Mouse (Mus musculus) megakaryocyte-erythroid progenitor cell, adult 5-6 weeks (primary cell): ENCODE measurements at regions not wholly inside any gene's neighbourhood (a gene's known extent, or its start where the extent isn't known, plus 50 kb on each side); places are given as distances from the start of the nearest gene placed in this dataset.
A peak's percentile ranks its signal among the peaks of the same experiment; 100 is the strongest.

Experiments
- ATAC-seq: replicated peaks from 2 replicates; pipeline ENCODE4 v1.8.0; 2016; ENCODE audit warnings: mild to moderate bottlenecking, inconsistent platforms; ENCODE audit not compliant: severe bottlenecking, poor library complexity, low FRiP score, low TSS enrichment

DNA sequence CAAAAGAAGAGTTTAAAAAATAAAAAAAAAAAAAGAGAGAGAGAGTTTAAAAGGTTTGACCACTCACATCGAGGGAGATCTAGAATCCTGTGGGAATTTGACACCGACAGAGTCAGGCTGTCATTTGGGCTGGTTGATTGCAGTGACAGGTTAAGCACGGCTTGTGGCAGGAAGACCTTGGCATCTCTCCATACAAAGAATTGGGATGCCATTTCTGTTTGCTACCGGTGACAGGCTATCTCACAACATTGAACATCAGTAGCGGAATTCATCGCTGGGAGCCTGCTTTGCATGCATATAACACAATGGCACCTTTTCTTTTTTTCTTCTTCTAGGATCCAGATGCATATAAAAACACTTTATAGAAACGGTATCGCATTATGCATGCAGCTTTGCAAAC, 53.7 kb upstream of the Gm26657 start:
- no peak for ATAC-seq

DNA sequence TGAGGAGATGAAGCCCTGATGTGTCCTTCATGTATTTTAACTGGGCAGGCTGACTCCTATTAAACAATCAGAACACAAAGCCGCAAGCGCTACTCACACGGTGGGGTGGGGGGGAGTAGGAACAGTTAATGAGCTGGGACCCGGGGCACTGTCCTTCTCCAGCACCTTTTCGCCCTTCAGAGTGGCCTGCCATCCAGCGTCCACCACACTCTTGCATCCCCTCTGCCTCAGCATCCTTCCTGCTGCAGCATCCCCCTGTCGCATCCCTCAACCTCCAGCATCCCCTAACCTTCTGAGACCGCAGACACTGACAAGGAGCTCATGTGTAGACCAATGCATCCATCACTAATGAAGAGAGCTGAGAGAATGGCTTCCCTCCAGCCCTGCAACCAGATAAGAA, 54.2 kb upstream of the Gm26657 start:
- no peak for ATAC-seq

DNA sequence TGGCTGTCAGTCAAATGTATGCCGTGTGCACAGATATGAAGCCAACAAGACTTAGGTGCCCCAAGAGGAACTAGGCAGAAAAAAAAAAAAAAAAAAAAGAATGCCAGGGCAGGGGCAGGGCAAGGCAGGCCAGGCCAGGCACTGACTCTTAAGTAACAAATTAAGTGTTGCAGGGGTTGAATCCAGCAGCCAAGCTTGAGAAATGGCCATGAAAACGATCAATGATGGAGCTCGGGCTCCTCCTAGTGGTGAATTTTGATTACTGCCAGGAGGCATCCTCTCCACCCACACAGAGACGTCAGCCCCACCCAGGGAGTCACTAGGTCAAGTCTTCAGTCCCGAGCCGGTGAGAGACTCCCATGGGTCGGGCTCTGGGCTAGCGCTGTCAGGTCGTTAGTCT, 54.7 kb upstream of the Gm26657 start:
- ATAC-seq, result peak; percentile 86

DNA sequence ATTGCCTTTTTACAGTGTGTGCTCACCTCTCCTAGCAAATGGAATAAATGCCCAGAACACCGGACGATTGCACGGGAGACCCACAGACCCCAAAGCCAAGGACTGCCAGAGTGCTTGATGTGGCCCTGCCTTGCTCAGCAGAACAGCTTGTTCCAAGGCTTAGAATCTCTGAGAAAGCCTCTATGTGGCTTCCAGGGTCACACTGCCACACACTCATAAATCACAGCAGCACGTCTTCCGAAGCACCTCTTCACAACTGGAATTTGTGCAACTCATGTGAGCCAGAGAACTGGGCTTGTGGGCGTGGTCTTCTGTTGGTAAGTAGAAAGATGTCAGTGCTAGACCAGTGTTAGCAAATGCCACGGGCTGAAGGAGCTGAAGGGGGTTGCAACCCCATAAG, 55.8 kb upstream of the Gm26657 start:
- ATAC-seq, result no peak

DNA sequence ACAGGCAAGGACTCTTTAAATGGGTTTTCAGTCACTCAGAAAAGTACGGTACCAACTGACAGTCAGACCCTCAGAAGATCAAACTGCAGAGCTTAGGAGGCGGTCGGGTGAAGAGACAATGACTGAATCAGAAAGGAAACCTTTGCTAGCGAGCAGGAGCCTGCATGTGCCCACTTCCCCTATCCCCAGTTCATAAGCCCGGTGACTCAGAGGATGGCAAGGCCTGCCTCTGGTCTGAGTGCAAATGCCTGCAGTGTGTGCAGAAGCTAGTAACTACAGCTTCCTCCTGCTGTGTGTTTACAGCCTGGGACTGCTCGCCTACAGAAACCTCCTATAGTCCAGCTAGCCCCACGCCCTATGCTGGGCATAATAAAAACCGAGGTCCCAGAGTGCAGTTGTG, 58.7 kb upstream of the Gm26657 start:
- ATAC-seq, result no peak

DNA sequence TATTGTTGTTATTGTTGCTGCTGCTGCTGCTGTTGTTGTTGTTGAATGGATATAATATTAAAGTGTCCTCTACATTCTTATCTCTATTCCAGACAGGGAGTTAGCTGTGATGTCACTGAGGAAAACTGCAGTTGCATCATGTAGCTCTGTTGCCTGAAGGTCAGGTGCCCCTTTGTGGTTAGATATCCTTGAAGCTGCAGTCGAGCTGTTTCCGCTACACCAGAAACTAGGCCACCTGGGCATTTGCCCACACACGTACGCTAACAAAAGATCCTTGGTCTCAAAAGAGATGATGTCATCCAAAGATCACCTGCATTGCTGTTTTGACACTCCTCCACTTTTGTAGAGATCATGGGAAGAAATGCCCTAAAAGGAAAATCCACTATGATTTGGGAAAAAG, 66.0 kb upstream of the Gm26657 start:
- no peak for ATAC-seq

DNA sequence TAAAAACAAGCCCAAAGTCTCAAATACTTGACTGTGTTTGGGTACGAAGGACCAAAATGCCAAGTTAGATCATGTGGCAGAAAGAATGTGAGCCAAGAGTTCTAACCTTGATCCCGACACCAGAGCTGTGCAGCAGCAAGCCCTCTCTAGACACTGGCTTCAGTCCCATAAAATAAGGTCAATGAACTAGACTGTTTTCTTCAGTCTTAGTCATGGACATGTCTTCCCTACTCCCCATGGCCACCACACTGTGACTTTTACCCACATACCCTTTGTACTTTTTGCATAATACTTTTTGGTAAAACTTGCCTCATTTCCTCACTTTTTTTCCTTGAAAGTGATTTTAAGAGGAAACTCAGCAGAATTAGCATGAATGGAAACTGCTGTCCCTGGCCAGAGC, 74.9 kb upstream of the Gm26657 start:
- no peak for ATAC-seq

DNA sequence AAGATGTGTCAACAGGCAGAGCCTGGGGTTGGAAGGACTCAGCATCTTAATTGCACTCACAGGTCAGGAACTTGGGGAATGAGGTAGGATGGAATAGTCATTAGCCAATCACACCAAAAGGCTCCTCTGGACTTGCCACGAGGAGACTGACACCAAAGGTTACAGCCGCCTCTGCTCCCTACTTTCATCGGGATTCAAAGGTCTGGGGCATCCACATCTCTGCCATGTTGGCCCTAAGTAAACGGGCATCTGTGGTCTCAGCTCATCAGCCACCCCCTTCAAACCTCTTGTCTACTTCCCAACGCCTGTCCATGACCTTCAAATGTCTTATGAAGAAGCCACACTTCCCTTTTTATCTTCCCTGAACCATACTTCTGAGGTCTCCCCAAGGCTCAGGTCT, 78.1 kb upstream of the Gm26657 start:
- no peak for ATAC-seq

DNA sequence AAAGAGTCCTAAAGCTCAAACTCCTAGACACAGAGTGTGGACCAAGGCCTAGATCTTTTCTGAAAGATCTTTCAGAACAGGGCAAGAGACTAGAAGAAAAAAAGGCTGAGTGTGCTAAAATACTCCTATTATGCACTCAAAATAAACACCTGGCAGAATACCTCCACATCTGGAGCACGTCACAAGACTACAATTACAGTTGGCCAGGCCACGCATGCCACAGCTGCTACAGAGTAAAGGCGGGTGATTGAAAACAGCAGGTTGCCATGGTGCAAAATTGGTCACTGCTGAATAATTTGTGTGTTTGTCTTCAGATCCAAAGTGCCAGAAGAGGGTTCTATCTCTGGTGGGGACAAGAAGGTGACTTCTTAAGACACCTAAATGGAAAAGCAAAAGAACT, 82.8 kb upstream of the Gm26657 start:
- ATAC-seq, result no peak

DNA sequence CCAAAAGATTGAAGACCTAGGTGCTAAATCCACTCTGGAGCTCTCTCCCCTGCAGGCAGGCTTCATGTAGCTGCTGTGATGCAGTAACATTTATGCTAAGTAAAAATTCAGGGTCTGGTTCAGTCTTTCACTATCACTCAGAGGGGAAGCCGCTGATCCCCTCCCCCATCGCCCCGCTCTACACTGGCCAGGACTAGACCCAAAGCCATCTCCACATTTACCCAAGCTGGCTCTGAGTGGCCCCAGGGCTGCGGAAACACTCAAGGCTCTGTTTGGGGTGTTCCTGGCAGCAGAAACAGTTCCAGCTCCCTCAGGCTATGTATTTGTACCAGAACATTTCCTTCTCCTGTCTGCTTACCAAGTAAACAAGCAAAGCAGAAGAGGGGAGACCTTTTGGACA, 85.5 kb upstream of the Gm26657 start:
- ATAC-seq, result no peak

DNA sequence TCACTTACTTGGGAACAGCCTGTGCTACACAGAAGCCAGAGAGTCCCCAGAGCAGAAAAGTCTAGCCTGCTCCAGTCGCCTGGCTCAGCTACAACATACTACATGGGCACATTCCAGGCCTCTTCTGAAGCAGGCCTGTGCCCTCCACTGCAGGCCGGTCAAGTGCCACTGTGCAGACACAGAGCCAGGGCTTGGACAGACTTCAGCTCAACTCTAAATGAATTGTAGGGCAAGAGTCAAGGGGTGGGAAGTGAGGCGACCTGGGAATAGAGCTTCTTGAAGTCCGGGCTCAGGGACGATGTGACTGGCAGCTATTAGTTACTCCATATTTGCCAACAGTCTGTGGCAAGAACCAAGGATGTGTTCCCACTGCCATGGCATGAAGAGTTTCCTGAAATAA, 87.1 kb upstream of the Gm26657 start:
- ATAC-seq, result no peak

DNA sequence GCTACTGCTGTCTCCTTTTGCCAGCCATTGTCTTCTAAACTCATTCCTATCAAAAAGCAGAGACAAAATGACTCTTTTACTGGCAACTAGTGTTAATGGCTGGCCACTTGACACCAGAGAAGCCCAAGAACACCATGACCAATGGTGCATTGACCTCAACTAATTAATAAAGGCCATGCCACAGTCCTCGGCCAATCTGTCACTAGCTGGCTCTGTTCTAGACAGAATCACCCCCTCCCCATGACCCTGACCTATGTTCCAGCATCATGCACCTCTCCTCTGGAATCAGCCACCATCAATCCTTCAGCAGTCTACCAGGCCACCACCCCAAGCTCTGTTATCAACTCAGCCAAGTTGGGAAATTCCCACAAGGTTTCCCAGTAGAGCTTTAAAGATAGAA, 90.1 kb upstream of the Gm26657 start:
- ATAC-seq, result no peak

DNA sequence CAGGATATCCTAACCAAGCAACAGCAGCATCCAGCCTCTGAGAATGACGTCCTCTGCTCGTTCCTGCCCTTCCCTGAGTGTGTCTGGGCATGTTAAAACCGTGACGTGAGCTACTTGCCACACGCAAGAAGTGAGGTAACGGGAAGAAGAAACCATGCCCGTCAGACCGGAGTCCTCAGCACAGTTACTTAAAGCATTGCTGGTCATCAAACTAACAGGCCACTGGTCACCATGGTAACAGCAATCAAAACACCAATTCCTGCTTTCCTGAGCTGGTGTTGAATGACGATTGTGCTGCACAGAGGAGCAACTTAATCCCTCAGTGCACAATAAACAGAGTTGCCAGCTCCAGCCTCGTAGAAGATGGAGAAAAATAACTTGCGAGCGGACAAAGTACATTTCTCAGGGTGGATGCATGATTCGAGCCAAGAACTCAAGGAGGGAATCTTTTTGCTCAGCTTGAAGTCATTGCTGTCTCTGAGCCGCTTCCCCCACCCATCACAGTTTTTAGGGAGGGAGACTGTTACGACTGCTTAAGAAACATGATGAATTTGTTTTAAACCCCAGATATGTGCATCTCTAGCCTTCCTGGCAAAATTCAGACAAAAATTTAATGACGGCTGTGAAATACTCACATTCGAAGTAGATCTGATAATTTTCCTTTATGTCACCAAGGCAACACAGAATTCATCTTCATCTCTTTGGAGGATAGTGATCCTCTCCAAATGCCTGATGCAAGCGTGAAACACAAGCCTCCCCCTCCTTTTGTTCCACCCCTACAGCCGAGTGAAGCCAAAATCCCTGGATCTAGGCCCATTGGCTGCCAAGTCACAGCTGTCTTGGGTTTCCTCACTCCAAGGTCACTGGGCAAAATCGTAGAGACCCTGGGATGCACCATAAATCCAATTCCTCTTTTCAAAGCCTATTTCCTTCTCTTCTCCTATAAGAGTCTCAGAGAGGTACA, 95.6 kb upstream of the Gm26657 start:
- ATAC-seq, result no peak

DNA sequence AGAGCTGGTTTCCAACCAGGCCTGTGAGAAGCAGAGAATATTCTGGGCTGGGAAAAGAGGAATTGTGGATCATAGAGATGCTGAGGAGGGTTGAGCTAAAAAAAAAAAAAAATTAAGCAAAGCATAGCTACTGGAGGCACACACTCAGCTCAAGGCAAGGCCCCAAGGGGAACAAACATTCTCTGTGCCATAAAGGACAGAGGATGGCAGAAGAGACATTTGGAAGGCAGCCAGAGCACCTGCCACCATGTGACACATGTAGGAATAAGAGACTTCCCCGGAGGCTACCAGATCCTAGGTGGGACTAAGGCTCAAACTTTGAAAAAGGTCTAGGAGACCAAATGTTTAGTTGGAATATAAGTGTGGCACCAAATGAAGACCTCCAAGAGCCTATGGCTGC, 96.4 kb upstream of the Gm26657 start:
- no peak for ATAC-seq

DNA sequence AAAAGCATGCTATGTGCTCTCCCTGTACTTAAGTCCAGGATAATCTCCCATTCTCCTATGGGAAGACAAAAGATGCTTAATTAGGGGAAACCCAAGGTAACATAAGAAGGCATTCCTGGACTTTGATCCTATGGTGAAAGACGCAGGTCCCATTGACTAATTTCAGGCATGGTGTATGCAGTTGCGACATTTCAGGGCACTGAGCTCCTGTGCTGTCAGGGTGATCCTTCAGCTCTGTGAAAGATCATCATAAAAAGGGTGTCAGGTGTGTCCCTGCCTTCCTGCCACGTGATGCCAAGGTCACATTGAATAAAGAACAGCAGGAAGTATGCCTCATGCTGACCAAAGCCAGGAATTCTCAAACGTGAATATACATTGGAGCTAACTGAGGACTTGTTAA, 100.2 kb upstream of the Gm26657 start:
- no peak for ATAC-seq

DNA sequence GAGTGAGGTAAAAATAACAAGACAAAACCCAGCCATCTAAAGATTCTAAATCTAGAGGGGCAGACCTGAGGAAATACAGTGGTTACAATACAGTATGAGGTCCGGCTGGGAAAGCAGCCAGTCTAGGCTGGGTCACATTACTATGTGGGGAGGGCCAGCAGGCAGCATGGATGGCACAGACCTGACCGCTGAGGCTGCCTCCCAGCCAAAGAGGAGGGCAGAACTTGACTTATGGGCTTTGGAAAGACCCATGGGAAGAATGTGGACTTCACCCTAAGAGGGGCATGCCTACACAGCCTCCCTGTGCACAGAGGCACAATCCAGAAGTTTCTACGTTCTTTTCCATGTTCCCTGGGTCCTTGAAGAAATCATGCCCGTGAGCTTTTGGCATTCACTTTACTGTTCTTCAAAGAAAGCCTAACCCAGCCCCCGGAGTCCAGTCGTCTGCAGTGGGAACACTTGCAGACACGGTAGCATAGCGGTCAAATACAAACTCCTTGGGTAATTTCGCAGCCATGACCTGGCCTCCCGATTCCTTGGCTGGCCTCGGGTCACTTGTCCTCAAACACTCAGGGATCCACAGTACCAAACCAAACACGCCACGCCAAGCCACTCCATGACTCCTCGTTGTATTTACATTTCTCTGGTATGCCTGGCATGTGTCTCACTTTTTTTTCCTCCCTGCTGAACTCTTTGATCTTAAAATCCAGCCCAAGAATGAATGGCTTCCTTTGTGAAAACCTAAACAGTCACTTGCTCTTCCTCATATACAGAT, 101.0 kb upstream of the Gm26657 start:
- no peak for ATAC-seq

DNA sequence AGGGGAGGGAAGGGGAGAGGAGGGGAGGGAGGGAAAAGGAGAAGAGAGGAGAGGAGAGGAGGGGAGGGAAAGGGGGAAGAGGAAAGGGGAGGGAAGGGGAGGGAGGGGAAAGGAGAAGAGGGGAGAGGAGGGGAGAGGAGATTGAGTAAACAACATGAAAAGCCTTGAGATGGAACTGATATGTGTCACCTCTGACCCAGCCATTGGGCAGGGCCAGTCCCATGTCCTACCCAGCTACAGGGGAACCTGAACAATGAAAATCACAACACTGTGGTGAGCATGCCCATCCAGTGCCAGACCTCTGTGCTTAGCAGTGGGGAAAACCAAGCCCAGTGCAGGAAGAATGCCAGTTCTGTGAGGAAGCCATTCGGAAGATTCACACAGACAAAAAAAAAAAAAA, 103.6 kb upstream of the Gm26657 start:
- no peak for ATAC-seq

DNA sequence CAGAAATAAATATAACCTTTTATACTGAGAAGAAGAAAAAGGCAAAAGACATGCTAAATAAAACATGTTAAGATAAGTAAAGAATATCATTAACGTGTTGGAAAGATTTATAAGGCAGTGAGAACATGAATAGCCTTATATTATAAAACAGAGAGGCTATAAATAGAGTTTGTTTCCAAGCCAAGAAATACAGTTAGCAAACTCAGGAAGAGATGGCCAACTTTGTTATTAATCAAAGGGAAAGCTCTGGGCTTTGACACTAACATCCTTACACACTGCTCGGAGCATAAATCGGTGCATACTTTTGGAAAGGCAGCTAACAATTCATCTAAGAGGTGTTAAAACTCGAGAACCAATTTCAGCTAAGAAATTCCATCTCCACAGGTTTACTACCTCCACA, 106.3 kb upstream of the Gm26657 start:
- ATAC-seq, result no peak

DNA sequence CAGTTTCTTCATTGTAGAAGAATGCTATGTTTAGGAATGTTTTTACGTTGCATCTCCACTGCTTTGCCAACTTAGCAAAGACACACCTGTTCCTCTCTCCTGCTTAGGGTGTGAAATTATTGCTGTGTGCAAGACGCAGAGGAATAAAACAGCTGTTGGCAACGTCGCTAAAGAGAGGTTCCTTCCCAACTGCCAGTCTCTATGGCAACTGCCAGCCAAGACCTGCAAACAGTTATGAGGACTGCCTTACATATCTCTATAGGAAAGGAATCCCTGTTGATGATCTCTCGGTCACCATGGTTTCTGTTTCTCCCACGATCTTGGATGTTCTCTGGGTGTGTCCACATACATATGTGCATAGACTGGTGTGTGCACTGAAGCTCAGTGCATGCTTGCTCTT, 109.6 kb upstream of the Gm26657 start:
- ATAC-seq, result no peak

DNA sequence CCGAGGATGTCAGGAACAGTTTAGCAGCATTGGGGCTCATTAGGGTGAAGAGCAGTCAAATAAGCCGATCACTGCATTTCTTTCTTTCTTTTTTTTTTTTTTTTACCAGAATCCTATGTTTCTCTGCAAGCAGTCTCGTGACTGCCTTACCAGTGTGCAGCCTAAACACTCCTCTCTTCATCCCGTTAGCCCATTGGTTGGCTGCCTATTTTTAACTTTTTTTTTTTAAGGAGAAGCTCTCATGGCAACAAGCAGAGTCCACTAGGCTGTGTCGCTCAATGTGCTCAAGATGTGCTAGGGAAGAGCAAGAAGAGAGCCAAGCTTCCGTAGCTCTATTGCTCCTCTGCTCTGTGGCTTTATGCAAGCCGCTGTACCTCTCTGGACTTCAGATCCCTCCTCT, 112.7 kb upstream of the Gm26657 start:
- no peak for ATAC-seq

DNA sequence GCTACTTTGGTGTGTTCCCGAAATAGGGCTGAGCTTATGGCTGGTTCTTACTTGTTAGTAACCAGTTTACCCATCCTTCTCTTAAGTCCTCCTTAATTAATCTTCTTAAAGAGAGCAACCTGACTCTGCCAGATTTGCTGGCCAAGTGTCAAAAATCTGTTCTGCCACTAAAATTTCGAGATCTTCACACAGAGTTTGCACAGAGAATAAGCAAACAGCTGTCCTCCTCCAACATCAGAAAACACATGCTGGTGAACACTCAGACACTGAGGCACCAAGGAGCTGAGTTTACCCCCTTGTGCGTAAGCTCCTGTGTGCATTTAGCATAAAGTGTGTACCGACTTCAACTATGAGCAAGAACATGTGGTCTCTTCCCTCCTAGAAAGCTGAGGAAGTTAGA, 118.1 kb upstream of the Gm26657 start:
- no peak for ATAC-seq
